Mouse (Mus musculus) spleen, adult 12 weeks (tissue): ENCODE results near the gene Wdr25.

Experiments
- DNase-seq: peaks from one replicate; pipeline ENCODE4 v3.0.0; 2022; ENCODE audit warnings: low spot score

The Wdr25 gene

GRCm38 (mm10) chr12:109068167-109068653 is 174.8 kb downstream of the Wdr25 start, which contains the start of gene Begain:
Gene Begain (minus strand): TSS chr12:109068217.
- DNase-seq = no peak

GRCm38 (mm10) chr12:109068738-109069137 is 175.3 kb downstream of the Wdr25 start:
- DNase-seq = no peak

- DNase-seq = no peak
Observed at GRCm38 (mm10) chr12:109069751-109070150, 176.3 kb downstream of the Wdr25 start.

- peak; percentile 22 for DNase-seq
Observed at GRCm38 (mm10) chr12:109071248-109071647, 177.8 kb downstream of the Wdr25 start.

GRCm38 (mm10) chr12:109074106-109074505 is 180.7 kb downstream of the Wdr25 start:
- DNase-seq = no peak

GRCm38 (mm10) chr12:109074777-109075285 is 181.4 kb downstream of the Wdr25 start:
- DNase-seq = no peak

GRCm38 (mm10) chr12:109077036-109077435 is 183.6 kb downstream of the Wdr25 start:
- no peak for DNase-seq
